Mouse (Mus musculus) testis, adult 2 months (tissue): Measurements from ENCODE around the gene Trim62. TPM values are rescaled to one million over a fixed set of nuclear protein-coding genes. Genes with fewer than 3 reads are reported as not detected.

Experiments used
- H3K27ac ChIP-seq: fragments of 200-500 bp; 2 replicates; pipeline ENCODE4 v1.5.1; 2012; ENCODE audit warnings: low read depth, low read length; ENCODE audit not compliant: control insufficient read depth, insufficient read depth
- H3K27me3 ChIP-seq: fragments of 200-500 bp; 2 replicates; pipeline ENCODE4 v1.6.1; 2012; ENCODE audit warnings: mild to moderate bottlenecking, low read length, moderate library complexity; ENCODE audit not compliant: control insufficient read depth, insufficient read depth
- H3K36me3 ChIP-seq: fragments of 200-500 bp; 2 replicates; pipeline ENCODE4 v1.6.1; 2012; ENCODE audit warnings: mild to moderate bottlenecking, low read length; ENCODE audit not compliant: control insufficient read depth, insufficient read depth
- H3K4me1 ChIP-seq: fragments of 200-500 bp; 2 replicates; pipeline ENCODE4 v1.6.1; 2012; ENCODE audit warnings: low read length; ENCODE audit not compliant: control insufficient read depth, insufficient read depth
- H3K4me3 ChIP-seq: fragments of 200-500 bp; 2 replicates; pipeline ENCODE4 v1.5.1; 2012; ENCODE audit warnings: low read depth, mild to moderate bottlenecking, low read length, moderate library complexity, mixed read lengths; ENCODE audit not compliant: control insufficient read depth
- CTCF ChIP-seq: fragments of 200-500 bp; IDR thresholded peaks from 2 replicates; pipeline ENCODE4 v1.5.1; 2012; ENCODE audit warnings: low read depth, mild to moderate bottlenecking, inconsistent platforms, low read length, moderate library complexity; ENCODE audit not compliant: control insufficient read depth, insufficient read depth, insufficient replicate concordance
- POLR2A ChIP-seq: fragments of 200-500 bp; IDR thresholded peaks from 2 replicates; pipeline ENCODE4 v1.6.1; 2012; ENCODE audit warnings: low read depth, mild to moderate bottlenecking, inconsistent platforms, low read length, moderate library complexity; ENCODE audit not compliant: control insufficient read depth
- polyA plus RNA-seq: library from polyadenylated mRNA; depleted of rRNA; stranded (reverse); fragments of >200 nt; gene quantifications from 2 replicates; pipeline ENCODE4 v1.2.3, GENCODE M21; 2012

Gene Trim62
- polyA plus RNA-seq, 1 experiment, result 5.8 TPM

DNA sequence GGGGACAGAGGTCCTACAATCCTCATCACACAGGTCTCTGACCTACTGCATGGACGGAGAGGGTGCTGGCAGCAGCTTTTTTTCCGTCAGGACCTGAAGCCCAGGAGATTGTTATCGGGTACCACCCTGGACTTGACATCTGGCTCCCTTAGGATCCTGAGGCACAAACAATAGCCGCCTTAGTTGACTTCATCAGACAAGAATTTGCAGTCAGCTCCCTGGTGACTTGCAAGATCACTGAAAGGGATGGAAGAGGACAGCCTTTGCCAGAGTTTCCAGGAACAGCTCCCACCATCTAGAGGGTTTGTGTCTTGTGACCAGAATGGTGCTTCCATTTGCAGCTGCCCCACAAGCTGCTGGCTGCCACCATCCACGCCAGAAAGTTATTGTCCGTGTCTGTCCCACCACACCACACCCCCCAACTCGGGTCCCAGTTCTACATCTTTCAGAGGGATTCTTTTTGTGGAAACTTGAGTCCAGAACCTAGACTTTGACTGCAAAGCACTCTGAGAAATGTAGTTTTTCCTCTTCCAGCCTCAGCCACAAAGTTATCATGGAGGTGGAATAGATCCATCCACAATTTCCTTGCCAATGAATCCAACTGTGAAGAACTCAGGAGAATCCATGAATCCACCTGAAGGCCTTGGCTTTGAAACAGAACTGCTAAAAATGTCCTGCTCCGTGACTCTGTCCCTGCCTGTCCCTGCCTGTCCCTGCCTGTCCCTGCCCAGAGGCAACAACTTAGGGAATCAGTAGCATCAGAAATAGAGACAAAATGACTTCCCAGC lies 27.1 kb downstream of the Trim62 start:
- no peaks in the 10 kb centered on the region for H3K27me3 ChIP-seq
- no peak for TF ChIP-seq CTCF
- TF ChIP-seq POLR2A, result no peak
- peaks cover under 1% of the 10 kb centered on the region; the same call in 1 of the 2 replicates for H3K4me1 ChIP-seq
- H3K36me3 ChIP-seq, result no peaks in the 10 kb centered on the region
- no peak overlapping the region for H3K4me3 ChIP-seq
- no peak overlapping the region for H3K27ac ChIP-seq

DNA sequence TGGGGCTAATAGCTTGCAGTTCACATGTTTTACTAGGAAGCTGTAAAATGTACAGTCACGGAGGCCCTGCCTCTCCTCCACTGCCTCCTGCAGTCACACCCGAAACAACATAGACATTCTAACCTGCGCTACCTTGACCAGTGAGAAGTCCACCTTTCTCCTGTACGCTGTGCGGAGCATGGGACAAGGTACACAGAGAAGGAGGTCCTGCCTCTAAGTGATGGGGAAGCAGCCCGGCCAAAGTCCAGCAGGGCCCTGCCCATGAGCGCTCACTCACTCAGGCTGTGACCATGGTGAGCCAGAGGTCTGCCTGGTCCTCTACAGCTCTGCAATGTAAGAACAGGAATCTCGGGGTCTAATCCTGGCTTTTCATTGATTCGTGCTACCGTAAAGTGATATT lies 28.7 kb downstream of the Trim62 start:
- H3K27me3 ChIP-seq, result no peaks in the 10 kb centered on the region
- H3K36me3 ChIP-seq, result no peaks in the 10 kb centered on the region
- no peak for TF ChIP-seq POLR2A
- no peak for TF ChIP-seq CTCF
- H3K4me3 ChIP-seq, result no peak overlapping the region
- H3K4me1 ChIP-seq, result no peaks in the 10 kb centered on the region; the same call in 1 of the 2 replicates
- H3K27ac ChIP-seq, result no peak overlapping the region

DNA sequence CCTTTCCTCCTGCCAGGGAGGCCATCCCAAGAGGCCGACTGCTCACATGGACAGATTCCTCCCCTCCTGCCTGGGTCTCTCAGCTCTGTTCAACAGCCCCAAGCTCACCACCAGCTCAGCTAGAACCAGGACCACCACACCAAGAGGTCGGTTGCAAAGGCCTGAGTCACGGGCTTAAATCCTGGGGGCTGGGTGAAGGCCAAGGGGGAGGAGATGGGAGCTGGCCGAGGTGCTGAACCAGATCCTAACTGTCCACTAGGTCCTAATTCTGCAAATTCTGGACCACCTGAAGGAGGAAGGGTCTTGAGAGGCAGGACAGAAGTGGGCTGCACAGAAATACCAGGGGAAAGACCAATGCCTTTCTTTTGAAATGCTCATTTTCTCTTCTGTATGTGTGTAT lies 30.4 kb downstream of the Trim62 start:
- Histone ChIP-seq H3K4me3 (no peak overlapping the region), H3K27me3 (no peaks in the 10 kb centered on the region), H3K27ac (no peak overlapping the region), H3K4me1 (no peaks in the 10 kb centered on the region; the same call in 1 of the 2 replicates), H3K36me3 (no peaks in the 10 kb centered on the region)
- TF ChIP-seq POLR2A, result no peak
- TF ChIP-seq CTCF, result no peak

DNA sequence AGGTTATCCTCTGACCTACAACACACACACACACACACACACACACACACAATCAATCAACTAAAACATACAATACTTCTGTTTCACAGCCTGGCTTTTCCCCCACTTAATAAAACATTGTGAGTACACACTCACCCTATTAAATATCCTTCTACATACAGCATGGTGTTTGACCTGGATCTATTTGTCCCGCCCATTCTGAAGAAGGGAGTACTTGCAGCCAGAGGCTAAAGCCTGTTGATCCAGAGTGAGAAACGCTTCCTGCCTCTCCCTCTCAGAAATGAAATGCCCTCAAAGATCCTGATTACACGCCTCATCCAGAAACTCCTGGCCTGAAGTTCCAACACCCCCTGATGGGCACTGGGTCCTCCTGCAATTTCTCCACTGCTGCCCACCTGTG lies 33.7 kb downstream of the Trim62 start:
- Histone ChIP-seq H3K4me3 (no peak overlapping the region), H3K36me3 (no peaks in the 10 kb centered on the region), H3K4me1 (peaks cover 6% of the 10 kb centered on the region), H3K27ac (no peak overlapping the region), H3K27me3 (no peaks in the 10 kb centered on the region)
- TF ChIP-seq POLR2A (no peak), CTCF (no peak)

DNA sequence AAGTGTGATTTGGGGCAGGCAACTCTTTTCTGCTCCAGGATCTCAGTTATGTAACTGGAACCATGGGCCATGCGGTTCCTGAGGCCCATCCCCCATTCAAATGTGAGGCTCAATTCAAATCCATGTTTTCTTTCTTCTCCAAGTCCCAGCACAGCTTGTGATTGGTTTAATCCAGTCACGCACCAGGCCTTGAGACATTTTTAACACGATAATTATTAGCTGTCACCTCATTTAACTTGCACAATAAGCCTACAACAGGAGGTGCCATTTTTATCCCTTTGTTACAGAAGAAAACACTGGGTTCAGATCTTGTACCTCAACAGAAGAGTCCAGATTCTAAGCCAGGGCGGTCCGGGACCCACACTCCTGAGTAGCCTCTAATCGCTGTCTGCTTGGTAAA lies 34.4 kb downstream of the Trim62 start:
- Histone ChIP-seq H3K4me3 (no peak overlapping the region), H3K36me3 (no peaks in the 10 kb centered on the region), H3K4me1 (peaks cover 6% of the 10 kb centered on the region), H3K27me3 (no peaks in the 10 kb centered on the region), H3K27ac (0 out of 2 replicates have a peak overlapping the region, but pooled peaks have one; percentile 3)
- TF ChIP-seq CTCF (no peak), POLR2A (no peak)

DNA sequence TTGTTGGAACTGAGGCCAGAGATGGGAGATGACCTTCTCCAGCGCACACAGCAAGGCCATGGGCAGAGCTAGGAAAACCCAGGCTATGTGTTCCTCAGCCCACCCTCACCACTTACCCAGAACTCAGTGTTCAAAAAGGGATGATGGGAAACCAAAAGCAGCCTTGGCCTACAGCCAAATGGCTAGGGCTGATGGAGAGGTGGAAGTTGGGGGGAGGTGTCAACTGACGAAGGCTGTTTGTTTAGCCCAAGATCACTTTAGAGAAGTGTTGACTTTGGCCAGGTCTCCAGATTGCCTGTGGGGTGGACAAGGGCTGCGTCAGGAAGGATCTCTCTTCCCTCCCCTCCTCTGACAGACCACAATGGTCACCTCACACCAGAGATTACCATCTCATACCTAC lies 34.8 kb downstream of the Trim62 start:
- no peak overlapping the region for H3K4me3 ChIP-seq
- no peaks in the 10 kb centered on the region for H3K27me3 ChIP-seq
- peaks cover 6% of the 10 kb centered on the region for H3K4me1 ChIP-seq
- no peaks in the 10 kb centered on the region for H3K36me3 ChIP-seq
- TF ChIP-seq CTCF, result no peak
- no peak for TF ChIP-seq POLR2A
- peak overlapping the region; percentile 39; the same call in 1 of the 2 replicates for H3K27ac ChIP-seq

DNA sequence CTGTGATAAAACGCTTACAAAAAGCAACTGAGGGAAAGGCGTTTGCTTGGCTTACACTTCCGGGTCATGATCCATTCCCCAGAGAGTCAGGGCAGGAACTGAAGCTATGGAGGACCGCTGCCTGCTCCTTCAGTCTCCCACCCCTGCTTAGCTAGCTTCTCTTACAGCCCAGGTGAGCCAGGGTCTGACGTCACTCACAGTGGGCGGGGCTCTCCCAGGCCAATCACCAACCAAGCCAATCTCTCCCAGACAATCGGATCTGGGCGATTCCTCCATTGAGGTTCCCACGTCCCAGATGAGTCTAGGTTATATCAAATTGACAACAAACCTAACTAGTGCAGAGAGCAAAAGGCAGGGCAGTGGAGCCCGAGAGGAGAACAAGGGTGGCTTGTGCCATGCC lies 35.7 kb downstream of the Trim62 start:
- H3K36me3 ChIP-seq, result no peaks in the 10 kb centered on the region
- H3K27ac ChIP-seq, result no peak overlapping the region
- no peak for TF ChIP-seq POLR2A
- no peak for TF ChIP-seq CTCF

DNA sequence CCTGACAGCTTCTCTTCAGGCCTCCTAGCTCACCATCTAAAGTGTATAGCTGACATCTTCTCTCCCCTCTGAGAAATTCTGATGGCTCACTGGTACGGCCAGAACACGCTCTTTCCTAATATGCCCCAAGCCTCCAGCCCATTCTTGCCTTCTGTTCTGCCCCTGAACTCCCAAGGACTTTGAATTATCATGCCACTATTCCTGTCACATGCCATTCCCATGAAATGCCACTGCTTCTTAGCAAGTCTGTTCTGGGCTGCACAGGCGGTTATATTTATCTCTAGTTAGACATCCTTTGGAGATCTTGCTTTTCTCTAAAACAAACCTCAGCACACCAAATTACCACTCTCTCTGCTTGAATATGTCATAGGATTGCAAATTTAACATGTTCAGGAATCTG lies 40.2 kb downstream of the Trim62 start:
- Histone ChIP-seq H3K4me1 (peaks cover 10% of the 10 kb centered on the region), H3K4me3 (no peak overlapping the region), H3K36me3 (no peaks in the 10 kb centered on the region), H3K27ac (no peak overlapping the region), H3K27me3 (no peaks in the 10 kb centered on the region)
- no peak for TF ChIP-seq POLR2A
- TF ChIP-seq CTCF, result no peak

More for the DNA sequence above, 35.7 kb downstream of the Trim62 start:
- Histone ChIP-seq H3K27me3 (no peaks in the 10 kb centered on the region), H3K4me1 (peaks cover 6% of the 10 kb centered on the region), H3K4me3 (no peak overlapping the region)
